Mouse (Mus musculus) frontal cortex, postnatal 36 days (tissue): ENCODE data around the gene B230118H07Rik.

Experiments
- DNase-seq, 2 experiments: peaks; one replicate each; pipeline ENCODE4 v3.0.0; 2022; ENCODE audit warnings: low spot score in 2 of 2

The B230118H07Rik gene

GRCm38 (mm10) chr2:101520503-101520902 lies 128.8 kb downstream of the B230118H07Rik start:
- DNase-seq: no peak

DNA sequence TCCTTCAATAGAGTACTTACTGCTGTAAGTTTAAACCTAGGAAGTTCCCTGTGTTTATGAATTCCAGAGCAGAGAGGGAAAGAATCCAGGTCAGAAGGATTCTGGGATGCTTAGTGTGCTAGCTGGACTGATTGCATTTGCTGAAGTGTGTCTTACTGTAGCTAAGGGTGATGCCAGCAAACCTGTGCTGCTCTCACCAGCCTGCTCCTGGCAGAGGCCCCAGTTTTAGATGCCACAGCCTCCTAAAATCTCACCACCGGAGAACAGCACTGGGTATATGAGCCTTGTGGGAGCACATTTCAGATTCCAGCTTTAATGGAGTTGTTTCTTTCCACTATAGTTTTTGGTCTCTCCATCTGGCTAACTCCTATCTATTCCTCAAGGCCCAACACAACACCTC lies 129.4 kb downstream of the B230118H07Rik start:
- DNase-seq: peak in 1 of 2 experiments; percentile 14
